Mouse (Mus musculus): ENCODE data around the gene Iqsec1.

Gene Iqsec1

GRCm38 (mm10) chr6:90809960-90810362 lies 178.5 kb downstream of the Iqsec1 start:
- DNase-seq = peak; percentile 84

DNA sequence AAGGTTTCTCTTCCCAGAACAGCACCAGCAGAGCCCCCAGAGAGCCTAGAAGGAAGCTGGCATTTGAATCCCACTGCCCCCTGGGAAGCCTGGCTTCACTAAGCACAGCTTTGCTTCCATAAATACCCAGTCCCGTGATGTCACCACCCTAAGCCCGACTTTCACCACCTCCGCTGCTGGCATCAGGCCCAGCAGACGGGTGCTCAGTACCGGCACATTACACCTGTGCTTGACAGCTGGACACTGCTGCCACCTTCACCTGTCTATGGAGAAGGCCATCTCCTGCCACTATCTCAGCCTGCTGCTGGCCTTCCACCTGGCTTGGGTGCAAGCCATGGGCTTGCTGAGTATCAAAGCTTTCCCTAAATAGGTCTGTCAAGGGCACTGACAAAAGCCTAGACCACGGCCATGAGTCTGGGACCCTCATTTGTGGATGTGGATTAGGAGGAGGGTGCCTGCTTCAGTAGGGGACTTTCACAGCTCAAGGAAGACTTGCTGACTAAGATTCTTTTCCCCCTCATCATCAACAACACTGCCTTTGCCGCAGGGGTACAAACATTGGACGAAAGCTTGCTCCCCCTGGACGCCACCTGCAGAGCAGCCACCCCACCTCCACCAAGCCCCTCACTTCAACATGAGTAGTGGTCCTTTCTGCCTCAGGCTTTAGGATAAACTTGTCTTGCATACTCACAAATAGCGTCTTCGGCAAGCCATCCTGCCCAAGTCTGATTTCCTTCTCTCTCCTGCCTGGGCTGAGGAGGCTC lies 179.2 kb downstream of the Iqsec1 start:
- DNase-seq = no peak

- peak; percentile 34 for DNase-seq
Measured at GRCm38 (mm10) chr6:90808544-90808943, 179.9 kb downstream of the Iqsec1 start.

DNA sequence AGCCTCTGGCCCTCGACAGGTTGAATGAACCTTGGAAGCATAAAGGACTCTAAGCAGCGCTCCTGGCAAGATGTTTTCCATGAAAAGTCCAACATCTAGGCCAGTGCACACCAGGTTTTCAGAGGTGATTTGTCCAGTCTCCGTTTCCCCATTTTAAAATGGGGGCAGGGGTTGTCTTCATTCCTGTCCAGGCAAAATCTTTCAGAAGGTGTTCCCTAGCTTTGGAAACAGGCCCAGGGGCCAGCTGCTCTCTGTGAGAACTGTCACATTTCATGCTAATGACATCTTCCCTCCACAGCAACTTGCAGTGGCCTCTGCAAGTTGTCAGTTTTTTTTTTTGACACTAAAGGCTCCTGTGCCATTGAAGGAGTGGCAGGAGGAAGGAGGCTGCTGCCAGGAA lies 180.4 kb downstream of the Iqsec1 start:
- no peak for DNase-seq

DNA sequence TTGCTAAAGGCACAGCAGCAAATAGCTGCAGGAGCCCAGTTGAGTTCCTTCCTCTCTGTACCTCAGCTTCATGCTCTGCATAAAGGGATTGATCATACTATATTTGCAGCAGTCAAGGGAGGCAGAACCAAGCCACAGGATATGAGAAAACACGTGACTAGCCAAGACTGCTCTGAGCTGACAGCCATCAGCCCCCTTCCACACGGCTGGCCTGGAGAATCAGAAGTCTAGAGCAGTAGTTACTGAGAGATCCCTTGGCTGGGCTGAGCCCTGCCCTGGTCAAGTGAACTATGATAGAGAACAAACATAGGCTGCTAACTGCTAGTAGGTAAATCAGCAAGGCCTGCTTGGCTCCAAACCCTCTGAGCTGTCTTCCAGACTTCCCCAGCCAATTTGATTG lies 180.9 kb downstream of the Iqsec1 start:
- no peak for DNase-seq

GRCm38 (mm10) chr6:90806743-90807142 lies 181.7 kb downstream of the Iqsec1 start:
- DNase-seq = no peak

- DNase-seq = no peak
Measured at GRCm38 (mm10) chr6:90805101-90805500, 183.4 kb downstream of the Iqsec1 start.

- DNase-seq = no peak
Measured at GRCm38 (mm10) chr6:90804646-90805045, 183.8 kb downstream of the Iqsec1 start.

DNA sequence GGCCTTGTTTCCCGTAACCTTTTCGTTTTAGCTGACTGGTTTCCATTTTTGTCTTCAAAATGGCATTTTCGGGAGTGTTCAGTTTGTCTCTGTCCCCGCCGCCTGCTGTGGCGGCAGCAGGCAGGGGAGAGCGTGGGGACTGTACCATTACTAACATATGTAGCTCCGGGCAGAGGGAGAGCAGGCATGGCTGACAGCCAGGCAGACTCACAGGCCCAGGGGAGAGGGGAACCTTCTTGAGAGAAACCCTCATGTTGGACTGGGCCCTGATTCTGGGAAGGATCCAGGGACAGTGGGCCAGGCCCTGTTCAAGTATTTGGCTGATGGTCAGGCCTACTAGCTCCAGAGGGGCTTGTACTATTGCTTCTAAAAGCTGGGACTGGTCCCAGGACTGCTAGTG lies 185.9 kb downstream of the Iqsec1 start:
- DNase-seq = peak; percentile 40

DNA sequence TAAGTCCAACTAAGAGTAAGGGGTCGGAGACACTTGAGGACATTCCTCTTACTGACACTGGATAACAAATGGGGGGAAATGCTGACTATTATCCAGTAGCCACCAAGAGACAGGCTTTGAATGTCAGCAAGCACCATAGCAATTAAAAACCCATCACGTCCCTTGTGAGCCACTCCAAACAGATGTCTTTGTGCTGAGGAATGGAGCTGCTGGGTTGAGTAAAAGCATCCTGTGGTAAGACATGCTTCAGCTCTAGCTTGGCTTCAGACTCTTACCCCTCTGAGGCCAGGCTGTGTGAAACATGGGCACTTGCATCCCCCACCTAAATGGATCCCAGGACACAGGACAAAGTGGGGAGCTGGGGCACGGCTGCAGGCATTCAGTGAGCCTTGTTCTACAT lies 186.4 kb downstream of the Iqsec1 start:
- peak; percentile 54 for DNase-seq

DNA sequence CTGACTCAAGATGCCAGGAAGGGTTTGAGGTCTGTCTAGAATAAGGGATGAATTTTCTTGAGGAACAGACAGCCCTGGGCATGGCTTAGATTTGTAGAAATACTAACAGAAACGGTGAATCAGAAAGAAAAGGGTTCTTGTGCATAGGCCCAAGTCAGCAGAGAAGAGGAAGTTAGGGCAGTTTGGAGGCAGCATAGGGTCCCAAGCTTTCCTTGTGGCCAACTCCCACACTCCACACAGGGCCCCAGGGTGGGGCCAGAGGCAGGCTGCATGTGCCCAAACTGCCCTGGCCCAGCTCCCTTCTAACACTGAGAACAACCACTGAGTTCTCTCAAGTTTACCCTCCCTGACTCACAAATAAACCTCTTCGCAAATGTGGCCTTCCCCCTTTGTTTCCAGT lies 187.7 kb downstream of the Iqsec1 start:
- no peak for DNase-seq

DNA sequence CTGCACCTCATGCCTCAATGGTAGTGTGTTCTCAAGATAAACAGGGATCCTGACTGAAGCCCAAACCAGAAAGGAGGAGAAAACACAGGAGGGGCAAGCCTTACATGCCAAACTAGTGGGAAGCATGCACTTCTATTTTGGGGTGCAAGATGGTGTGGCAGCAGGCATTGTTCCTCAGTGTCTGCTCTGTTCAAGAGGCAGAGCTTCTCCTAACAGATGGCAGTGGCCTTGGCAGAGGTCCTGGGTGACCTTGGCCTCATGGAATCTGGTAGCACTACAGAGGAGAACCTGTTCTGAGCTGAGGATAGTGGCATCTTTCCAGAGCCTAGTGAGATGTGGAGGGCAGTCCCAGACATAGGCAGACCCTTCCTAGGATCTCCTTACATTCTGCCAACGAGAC lies 189.4 kb downstream of the Iqsec1 start:
- no peak for DNase-seq

DNA sequence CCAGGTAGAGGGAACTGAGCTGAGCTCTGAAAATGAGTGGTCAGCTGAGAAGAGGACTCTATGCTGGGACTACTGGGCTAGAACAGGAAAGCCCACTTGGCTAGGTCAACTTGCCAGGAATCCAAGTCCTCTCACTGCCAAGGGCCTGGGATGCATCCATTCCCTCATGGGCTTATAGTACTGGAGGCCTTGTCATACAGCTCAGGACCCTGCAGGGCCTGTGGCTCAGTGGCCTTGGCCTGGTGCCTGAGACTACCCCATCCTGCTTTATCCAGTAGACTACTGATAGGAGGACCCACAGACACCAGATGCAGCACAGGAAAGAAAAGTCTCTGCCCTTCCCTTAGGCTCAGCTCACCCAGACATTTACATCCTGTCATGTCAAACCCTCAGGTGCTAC lies 190.3 kb downstream of the Iqsec1 start:
- DNase-seq = no peak

GRCm38 (mm10) chr6:90796902-90797596 lies 191.4 kb downstream of the Iqsec1 start:
- no peak for DNase-seq

DNA sequence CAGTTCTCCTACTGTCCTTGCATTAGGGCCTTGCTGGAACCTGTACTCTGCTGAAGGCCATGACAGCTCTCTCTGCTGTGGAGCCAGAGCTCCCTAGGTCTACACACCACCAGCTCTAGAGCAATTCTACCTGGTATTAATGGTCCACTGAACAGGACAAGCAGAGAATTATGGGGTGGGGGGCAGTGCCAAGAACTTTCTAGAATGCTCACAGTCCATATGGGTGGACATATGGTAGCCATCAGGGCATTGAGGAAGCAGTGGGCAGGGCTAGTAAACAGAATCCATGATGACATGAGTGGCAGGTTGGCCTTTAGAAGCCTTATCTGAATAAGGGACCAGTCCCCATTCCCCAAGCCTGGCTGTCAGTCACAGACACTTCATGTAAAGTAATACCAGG lies 197.6 kb downstream of the Iqsec1 start:
- DNase-seq = no peak

GRCm38 (mm10) chr6:90789520-90789919 lies 199.0 kb downstream of the Iqsec1 start:
- peak; percentile 16 for DNase-seq

DNA sequence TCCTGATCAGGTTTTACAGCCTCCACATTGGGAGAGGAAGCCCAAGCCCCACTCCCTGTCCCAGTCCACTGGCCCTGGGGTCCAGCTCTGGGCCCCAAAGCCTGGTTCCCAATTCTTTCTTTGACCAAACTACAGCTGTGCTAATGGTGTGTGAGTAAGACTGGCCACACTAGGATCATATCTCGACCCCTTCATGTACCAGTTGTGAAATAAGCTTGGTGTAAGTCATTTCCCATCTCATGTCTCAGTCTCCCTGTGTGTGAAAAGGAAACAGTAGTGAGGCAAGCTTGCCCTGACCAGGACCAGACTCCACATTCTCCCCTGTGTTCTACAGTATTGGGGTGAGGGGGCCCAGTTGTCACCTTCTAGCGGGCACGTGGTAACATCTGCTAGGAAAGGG lies 200.9 kb downstream of the Iqsec1 start:
- DNase-seq = no peak

DNA sequence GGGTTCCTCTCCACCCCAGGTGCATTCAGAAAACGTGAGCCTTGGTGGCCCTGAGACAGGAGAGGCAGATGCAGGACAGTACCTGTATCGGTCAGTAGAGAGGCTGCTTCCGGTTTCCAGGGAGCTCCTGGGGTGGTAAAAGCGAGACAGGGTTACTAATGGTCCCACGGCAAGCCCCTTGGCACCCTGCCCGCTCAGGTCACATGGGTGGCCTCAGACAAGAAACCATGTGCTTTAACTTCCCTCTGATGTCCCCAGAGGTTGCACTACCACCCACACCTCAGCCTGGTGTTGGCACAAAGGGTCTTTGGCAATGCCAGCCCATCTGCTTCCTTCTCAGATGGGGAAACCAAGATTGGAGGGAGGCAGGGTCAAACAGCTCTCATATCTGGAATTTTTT lies 201.4 kb downstream of the Iqsec1 start:
- peak; percentile 61 for DNase-seq

GRCm38 (mm10) chr6:90786589-90786988 lies 201.9 kb downstream of the Iqsec1 start:
- no peak for DNase-seq

DNA sequence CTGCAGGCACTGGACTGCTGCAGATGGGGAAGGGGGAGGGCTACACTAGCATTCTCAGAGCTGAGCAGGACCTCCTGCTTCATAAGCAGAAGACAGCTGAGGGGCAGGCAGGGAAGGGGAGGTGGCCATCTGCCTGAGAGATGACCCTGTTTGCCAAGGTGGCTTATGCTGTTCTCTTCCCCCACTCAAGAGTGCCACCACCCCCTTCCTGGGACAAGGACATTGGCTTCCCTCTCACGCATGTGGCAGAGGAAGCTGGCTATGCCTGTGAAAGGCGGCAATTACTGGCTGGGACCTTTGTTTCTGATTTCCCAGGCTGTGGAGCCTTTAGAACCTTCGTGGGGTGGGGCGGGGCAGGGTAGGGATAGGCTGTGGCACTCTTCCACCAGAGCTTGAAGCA lies 204.5 kb downstream of the Iqsec1 start:
- peak; percentile 11 for DNase-seq

GRCm38 (mm10) chr6:90783176-90783575 lies 205.3 kb downstream of the Iqsec1 start:
- DNase-seq = no peak

GRCm38 (mm10) chr6:90781921-90782770 lies 206.3 kb downstream of the Iqsec1 start:
- peak; percentile 74 for DNase-seq

GRCm38 (mm10) chr6:90780532-90780931 lies 208.0 kb downstream of the Iqsec1 start:
- DNase-seq = no peak

DNA sequence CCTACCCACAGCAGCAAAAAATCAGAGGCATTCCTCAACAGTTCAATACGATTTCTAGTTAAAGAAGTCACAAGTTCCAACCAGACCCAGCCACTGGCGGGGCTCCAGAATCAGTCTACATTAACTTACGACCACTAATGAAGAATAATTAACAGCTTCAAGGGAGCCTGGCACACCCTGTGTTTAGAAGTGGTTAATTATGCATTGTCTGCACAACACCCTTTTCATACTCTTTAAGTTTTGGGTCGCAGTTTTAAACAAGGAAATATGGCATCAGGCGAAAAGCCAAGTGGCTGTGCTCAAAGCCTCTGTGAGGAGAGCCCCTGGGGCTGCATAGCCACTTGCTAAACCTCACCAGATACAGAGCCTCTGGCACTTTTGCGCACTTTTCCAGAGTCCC lies 209.6 kb downstream of the Iqsec1 start:
- no peak for DNase-seq
